9 mouse cellular contexts compared by ENCODE assay signal in the genomic region with DNA sequence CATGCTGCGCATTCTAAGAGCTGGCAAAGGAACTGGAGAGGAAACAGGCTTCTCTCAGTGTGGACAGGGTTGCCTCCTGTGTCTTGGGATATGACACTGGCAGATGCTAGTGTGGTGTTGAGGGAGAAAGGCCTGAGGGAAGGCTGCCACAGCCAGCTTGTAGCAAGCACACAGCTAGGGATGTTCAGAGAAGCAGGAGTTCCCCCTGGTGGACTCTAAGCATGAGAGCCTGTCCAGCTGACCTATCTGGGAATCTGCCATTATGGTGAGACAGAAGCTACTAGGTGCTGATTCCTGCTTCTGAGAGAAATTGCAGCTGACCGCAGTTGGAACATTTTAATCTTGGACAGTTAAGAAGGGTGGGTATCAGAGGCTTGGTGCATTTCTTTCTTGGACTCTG. TPM values are rescaled to one million over a fixed set of nuclear protein-coding genes. Genes with fewer than 3 reads are reported as not detected.
DNase-seq lines count a peak whose midpoint lies in the region; ATAC-seq lines count a peak whose summit lies in the region.
"Had no signal": no experiment of that assay in that cellular context is flagged by ENCODE, and none has a peak within 500 bp of the region (broad histone marks: within the 10 kb centered on the region; RNA-seq: fewer than 3 reads in every experiment).

No protein-coding gene starts in this region.

- H3K9me3 ChIP-seq in midbrain, embryonic 10.5 days (replicated peaks): no peaks in the 10 kb centered on the region
- no peaks in the 10 kb centered on the region for H3K9me3 ChIP-seq in midbrain, embryonic 16.5 days (replicated peaks; ENCODE audit: control insufficient read depth, low read length, poor library complexity, severe bottlenecking)
- H3K9me3 ChIP-seq: limb, embryonic 12.5 days had no signal

- no peak overlapping the region for H3K4me3 ChIP-seq in midbrain, embryonic 10.5 days
- no peak overlapping the region for H3K4me3 ChIP-seq in midbrain, embryonic 16.5 days (ENCODE audit: low read depth, low read length)
- H3K4me3 ChIP-seq: limb, embryonic 12.5 days had no signal

- no peak overlapping the region for H3K4me2 ChIP-seq in midbrain, embryonic 16.5 days (ENCODE audit: low read length)
- H3K4me2 ChIP-seq: limb, embryonic 12.5 days had no signal

- H3K4me1 ChIP-seq in midbrain, embryonic 10.5 days: peaks cover 25% of the 10 kb centered on the region
- peaks cover 13% of the 10 kb centered on the region for H3K4me1 ChIP-seq in midbrain, embryonic 16.5 days (ENCODE audit: control insufficient read depth, insufficient read depth, low read length)

- intact Hi-C loops in heart, postnatal 10 days (cut with DNase I): loop anchor here (1.0 kb wide), 1 partner anchor 149 kb away; no protein-coding TSS in a partner anchor

- peak; percentile 34 for DNase-seq in adrenal gland, postnatal 14 days
- no peak for DNase-seq in adrenal gland, adult (ENCODE audit: inconsistent age in 2 of 2, low spot score in 1 of 2)
- no peak for DNase-seq in midbrain, embryonic 10.5 days (ENCODE audit: low spot score)
- DNase-seq in heart, postnatal 10 days: peak; percentile 59 to 63
- DNase-seq in skeletal muscle tissue, adult 2 months (ENCODE audit: low read depth, low spot score): peak; percentile 43
- DNase-seq in right cerebral cortex, postnatal 14 days: no peak
- no peak for DNase-seq in layer of hippocampus, postnatal 36 days

- ATAC-seq in midbrain, embryonic 16.5 days: no peak

- 93% methylated on average over 2 of the region's 2 CpGs for WGBS in midbrain, embryonic 10.5 days
- WGBS in midbrain, embryonic 16.5 days: 96% methylated on average over 2 of the region's 2 CpGs

- H3K36me3 ChIP-seq in midbrain, embryonic 10.5 days: peaks cover 97% of the 10 kb centered on the region
- H3K36me3 ChIP-seq in midbrain, embryonic 16.5 days (ENCODE audit: control insufficient read depth, insufficient read depth, low read length): peaks cover 31% of the 10 kb centered on the region

- H3K27me3 ChIP-seq in midbrain, embryonic 10.5 days (ENCODE audit: low read depth, poor library complexity, severe bottlenecking): no peaks in the 10 kb centered on the region
- H3K27me3 ChIP-seq in midbrain, embryonic 16.5 days (ENCODE audit: control insufficient read depth, insufficient read depth, low read depth, low read length): no peaks in the 10 kb centered on the region
- H3K27me3 ChIP-seq: limb, embryonic 12.5 days had no signal

- H3K27ac ChIP-seq in midbrain, embryonic 10.5 days (replicated peaks): 0 out of 2 replicates have a peak overlapping the region, but pooled peaks have one; percentile 0
- H3K27ac ChIP-seq in midbrain, embryonic 16.5 days (ENCODE audit: low read length): no peak overlapping the region
- H3K27ac ChIP-seq: limb, embryonic 12.5 days had no signal

- H3K9ac ChIP-seq in midbrain, embryonic 16.5 days (ENCODE audit: low read depth, low read length): no peak overlapping the region
- H3K9ac ChIP-seq: limb, embryonic 12.5 days had no signal

RNA-seq across cellular contexts. Expression of gene Btbd16, which starts 19.1 kb away (rescaled TPM):
- not detected in 2 replicates for total RNA-seq in adrenal gland, postnatal 14 days (2021)
- not detected in 2 replicates for polyA plus RNA-seq in midbrain, embryonic 10.5 days (2016; fragmentation: Nextera tagmentation; extraction: Ambion mirVana)
- 0.31 TPM in 1 of 2 replicates, not detected in the other for polyA plus RNA-seq in midbrain, embryonic 16.5 days (2015; fragmentation: Nextera tagmentation; extraction: Ambion mirVana)
- under 1 TPM in 1 of 2 experiments, not detected in 1; 0.22 TPM for total RNA-seq in heart, postnatal 10 days (2021)
- total RNA-seq in layer of hippocampus, postnatal 36 days (2021): under 1 TPM; 0.57 to 0.61 TPM
- polyA plus RNA-seq: limb, embryonic 12.5 days had no signal

Comparison
In these comparisons a context has a peak if more than half of its experiments do, and no peak if none do; other contexts are left out.
1. DNase-seq: peak in adrenal gland, postnatal 14 days (single experiment), heart, postnatal 10 days (2 of 2) and skeletal muscle tissue, adult 2 months (single experiment); none in adrenal gland, adult (0 of 2), midbrain, embryonic 10.5 days (single experiment), right cerebral cortex, postnatal 14 days (single experiment) and layer of hippocampus, postnatal 36 days (0 of 2).